Mouse (Mus musculus): Measurements from ENCODE around the gene Pibf1.

Pibf1 gene

GRCm38 (mm10) chr14:99141786-99142633 lies 42.8 kb downstream of the Pibf1 start:
- peak; percentile 82 for DNase-seq

GRCm38 (mm10) chr14:99146841-99147240 lies 47.6 kb downstream of the Pibf1 start:
- DNase-seq: no peak

- DNase-seq: no peak
Measured at GRCm38 (mm10) chr14:99152683-99153082, 53.5 kb downstream of the Pibf1 start.

- no peak for DNase-seq
Measured at GRCm38 (mm10) chr14:99159940-99160339, 60.7 kb downstream of the Pibf1 start.

GRCm38 (mm10) chr14:99163051-99163450 lies 63.8 kb downstream of the Pibf1 start:
- no peak for DNase-seq

GRCm38 (mm10) chr14:99174138-99174745 lies 75.0 kb downstream of the Pibf1 start:
- peak; percentile 21 for DNase-seq

GRCm38 (mm10) chr14:99176559-99176958 lies 77.3 kb downstream of the Pibf1 start:
- peak; percentile 75 for DNase-seq

- no peak for DNase-seq
Measured at GRCm38 (mm10) chr14:99190153-99190790, 91.0 kb downstream of the Pibf1 start.

GRCm38 (mm10) chr14:99205865-99206264 lies 106.6 kb downstream of the Pibf1 start:
- DNase-seq: no peak

GRCm38 (mm10) chr14:99206591-99206990 lies 107.4 kb downstream of the Pibf1 start:
- DNase-seq: no peak

GRCm38 (mm10) chr14:99210431-99210830 lies 111.2 kb downstream of the Pibf1 start:
- no peak for DNase-seq

- DNase-seq: no peak
Measured at GRCm38 (mm10) chr14:99218396-99219012, 119.3 kb downstream of the Pibf1 start.

- DNase-seq: no peak
Measured at GRCm38 (mm10) chr14:99219757-99220171, 120.5 kb downstream of the Pibf1 start.

GRCm38 (mm10) chr14:99225929-99226328 lies 126.7 kb downstream of the Pibf1 start:
- no peak for DNase-seq

- no peak for DNase-seq
Measured at GRCm38 (mm10) chr14:99229071-99229780, 130.0 kb downstream of the Pibf1 start.

- DNase-seq: no peak
Measured at GRCm38 (mm10) chr14:99233056-99233455, 133.8 kb downstream of the Pibf1 start.

- DNase-seq: peak; percentile 10
Measured at GRCm38 (mm10) chr14:99237115-99237514, 137.9 kb downstream of the Pibf1 start.

- DNase-seq: no peak
Measured at GRCm38 (mm10) chr14:99240563-99240962, 141.3 kb downstream of the Pibf1 start.

GRCm38 (mm10) chr14:99244508-99244907 lies 145.3 kb downstream of the Pibf1 start:
- no peak for DNase-seq

GRCm38 (mm10) chr14:99262026-99262425 lies 162.8 kb downstream of the Pibf1 start:
- DNase-seq: no peak

- DNase-seq: no peak
Measured at GRCm38 (mm10) chr14:99263816-99264215, 164.6 kb downstream of the Pibf1 start.

GRCm38 (mm10) chr14:99265791-99266190 lies 166.6 kb downstream of the Pibf1 start:
- DNase-seq: no peak

GRCm38 (mm10) chr14:99266749-99267148 lies 167.5 kb downstream of the Pibf1 start:
- no peak for DNase-seq
